Mouse (Mus musculus) 416B (cell line): ENCODE data around the gene Mdc1.

Experiments
- DNase-seq: peaks from one replicate; pipeline ENCODE4 v3.0.0; 2011; ENCODE audit warnings: low read depth

Mdc1 gene

GRCm38 (mm10) chr17:35841076-35841950 is at the start of gene Mdc1:
TSS of gene Mdc1 (plus strand) at chr17:35841515.
- DNase-seq = peak; percentile 100

GRCm38 (mm10) chr17:35792837-35793236 is 48.5 kb upstream of the Mdc1 start:
- no peak for DNase-seq

GRCm38 (mm10) chr17:35795099-35795498 is 46.2 kb upstream of the Mdc1 start:
- peak; percentile 66 for DNase-seq

- DNase-seq = no peak
Measured at GRCm38 (mm10) chr17:35795656-35796055, 45.7 kb upstream of the Mdc1 start.

- peak; percentile 58 for DNase-seq
Measured at GRCm38 (mm10) chr17:35796835-35797234, 44.5 kb upstream of the Mdc1 start.

GRCm38 (mm10) chr17:35800905-35801304 is 40.4 kb upstream of the Mdc1 start:
- no peak for DNase-seq

- DNase-seq = no peak
Measured at GRCm38 (mm10) chr17:35803020-35803419, 38.3 kb upstream of the Mdc1 start.

- DNase-seq = no peak
Measured at GRCm38 (mm10) chr17:35803858-35804399, 37.4 kb upstream of the Mdc1 start.

GRCm38 (mm10) chr17:35808073-35808472 is 33.2 kb upstream of the Mdc1 start:
- DNase-seq = no peak

GRCm38 (mm10) chr17:35809395-35809794 is 31.9 kb upstream of the Mdc1 start:
- DNase-seq = no peak

GRCm38 (mm10) chr17:35810900-35811648 is 30.2 kb upstream of the Mdc1 start:
- no peak for DNase-seq

- no peak for DNase-seq
Measured at GRCm38 (mm10) chr17:35812307-35812706, 29.0 kb upstream of the Mdc1 start.

GRCm38 (mm10) chr17:35812736-35813135 is 28.6 kb upstream of the Mdc1 start:
- no peak for DNase-seq

- peak; percentile 95 for DNase-seq
Measured at GRCm38 (mm10) chr17:35813245-35813647, 28.1 kb upstream of the Mdc1 start.

- DNase-seq = no peak
Measured at GRCm38 (mm10) chr17:35813653-35814052, 27.7 kb upstream of the Mdc1 start.

- no peak for DNase-seq
Measured at GRCm38 (mm10) chr17:35814678-35815077, 26.6 kb upstream of the Mdc1 start.

- DNase-seq = no peak
Measured at GRCm38 (mm10) chr17:35815836-35816235, 25.5 kb upstream of the Mdc1 start.

GRCm38 (mm10) chr17:35816686-35817085 is 24.6 kb upstream of the Mdc1 start:
- no peak for DNase-seq

- no peak for DNase-seq
Measured at GRCm38 (mm10) chr17:35817226-35817625, 24.1 kb upstream of the Mdc1 start.

- no peak for DNase-seq
Measured at GRCm38 (mm10) chr17:35820111-35820510, 21.2 kb upstream of the Mdc1 start.

- DNase-seq = peak; percentile 97
Measured at GRCm38 (mm10) chr17:35821439-35822430, 19.6 kb upstream of the Mdc1 start, which contains the start of gene Ier3. TSS of gene Ier3 (plus strand) at chr17:35821684.
